Mouse (Mus musculus) stomach, embryonic 15.5 days (tissue): ENCODE data around the gene Dis3l. TPM values are rescaled to one million over a fixed set of nuclear protein-coding genes. Genes with fewer than 3 reads are reported as not detected.

Experiments used
- ATAC-seq: fragments of 200-750 bp; cut with Nextera tagmentation; 2 replicates; pipeline ENCODE4 v1.8.0; 2017; ENCODE audit warnings: low read depth, moderate number of reproducible peaks, moderate TSS enrichment; ENCODE audit not compliant: insufficient read depth, low FRiP score
- H3K27ac ChIP-seq: fragments of 300-500 bp; sonication (generic); 2 replicates; pipeline ENCODE4 v1.5.1; 2015; ENCODE audit warnings: mild to moderate bottlenecking, inconsistent platforms
- H3K27me3 ChIP-seq: fragments of 300-500 bp; sonication (generic); replicated peaks from 2 replicates; pipeline ENCODE4 v1.6.1; 2015; ENCODE audit warnings: inconsistent platforms
- H3K36me3 ChIP-seq: fragments of 300-500 bp; sonication (generic); 2 replicates; pipeline ENCODE4 v1.6.1; 2015; ENCODE audit warnings: inconsistent platforms
- H3K4me1 ChIP-seq: fragments of 300-500 bp; sonication (generic); 2 replicates; pipeline ENCODE4 v1.6.1; 2015; ENCODE audit warnings: inconsistent platforms
- H3K4me2 ChIP-seq: fragments of 300-500 bp; sonication (generic); 2 replicates; pipeline ENCODE4 v1.6.1; 2015; ENCODE audit warnings: mild to moderate bottlenecking, inconsistent platforms
- H3K4me3 ChIP-seq: fragments of 300-500 bp; sonication (generic); replicated peaks from 2 replicates; pipeline ENCODE4 v1.5.1; 2015; ENCODE audit warnings: inconsistent platforms
- H3K9ac ChIP-seq: fragments of 300-500 bp; sonication (generic); 2 replicates; pipeline ENCODE4 v1.6.1; 2015; ENCODE audit warnings: inconsistent platforms
- H3K9me3 ChIP-seq: fragments of 300-500 bp; sonication (generic); 2 replicates; pipeline ENCODE4 v1.6.1; 2016; ENCODE audit warnings: inconsistent platforms
- WGBS: fragments of 180-500 bp; shearing (Covaris S2); methylation state at CpG from one replicate; pipeline ENCODE4 v1.1.7; 2015; 5-methylcytosine and 5-hydroxymethylcytosine counted together
- polyA plus RNA-seq: library from polyadenylated mRNA; unstranded; fragments of >200 nt; fragmentation: Nextera tagmentation; extraction: Ambion mirVana; gene quantifications from 2 replicates; pipeline ENCODE4 v1.2.1, GENCODE M21; 2015

Gene Dis3l
- 17.9 and 20.4 TPM in 2 replicates for polyA plus RNA-seq

DNA sequence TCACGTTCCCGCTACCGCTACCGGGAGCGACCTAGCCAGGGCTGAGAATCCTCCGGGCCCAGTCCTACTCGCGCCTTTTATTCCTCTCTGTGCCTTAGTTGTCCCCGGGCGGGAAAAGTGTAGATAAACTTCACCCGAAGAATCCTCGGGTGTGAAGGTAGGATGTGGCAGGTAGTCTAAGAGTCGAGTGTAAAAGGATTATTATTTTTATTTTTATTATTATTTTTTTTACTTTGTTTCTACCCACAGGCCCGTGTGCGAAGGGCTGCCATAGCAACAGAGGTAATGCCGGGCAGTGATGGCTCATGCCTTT, at the start of gene Dis3l:
TSS of gene Dis3l (minus strand) at position 35 of the 313 bp plus-strand sequence.
- no peak for ATAC-seq
- Histone ChIP-seq H3K4me1 (peaks cover 8% of the 10 kb centered on the region; the same call in 1 of the 2 replicates), H3K4me3 (peak within 1 kb of the TSS; percentile 53), H3K9me3 (no peaks in the 10 kb centered on the region), H3K9ac (peak within 1 kb of the TSS; percentile 88), H3K36me3 (no peaks in the 10 kb centered on the region), H3K4me2 (peak within 1 kb of the TSS; percentile 83), H3K27ac (peak within 1 kb of the TSS; percentile 98), H3K27me3 (no peaks in the 10 kb centered on the region)
- 7% methylated on average over 16 of the region's 16 CpGs for WGBS

DNA sequence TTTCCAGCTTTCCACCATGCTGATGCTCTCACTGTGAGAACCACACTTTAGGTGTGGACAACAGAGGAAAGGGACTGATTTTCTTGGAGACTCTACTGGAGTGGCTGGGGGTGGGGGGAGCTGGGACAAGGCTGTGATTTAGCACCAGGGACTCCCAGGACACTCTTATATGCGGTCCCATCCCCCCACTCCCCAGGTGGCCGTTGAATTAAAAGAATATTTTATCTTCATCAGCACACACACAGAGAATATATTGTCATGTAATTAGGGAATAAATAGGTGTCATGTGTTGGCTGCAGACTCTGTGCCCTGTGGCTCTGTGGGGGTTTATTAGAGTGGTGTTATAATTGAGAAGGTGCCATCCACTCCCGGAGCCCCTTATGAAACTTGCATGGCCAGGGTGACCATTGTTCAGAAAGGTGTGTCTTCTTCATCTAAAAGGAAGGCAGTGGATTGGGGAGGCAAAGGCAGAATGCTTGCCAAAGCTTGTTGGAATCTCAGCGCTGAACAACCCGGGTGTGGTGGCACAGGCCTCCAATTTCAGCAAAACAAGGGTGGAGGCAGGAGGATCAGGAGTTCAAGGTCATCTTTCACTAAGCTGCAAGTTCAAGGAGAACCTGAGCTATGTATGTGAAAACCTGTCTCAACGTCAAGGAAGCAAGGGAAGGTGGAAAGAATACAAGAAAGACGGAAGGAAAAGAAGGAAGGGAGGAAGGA, 48.6 kb upstream of the Dis3l start:
- Histone ChIP-seq H3K4me1 (peaks cover 9% of the 10 kb centered on the region), H3K27me3 (peaks cover 36% of the 10 kb centered on the region), H3K9me3 (no peaks in the 10 kb centered on the region), H3K4me2 (no peak overlapping the region), H3K36me3 (no peaks in the 10 kb centered on the region), H3K9ac (no peak overlapping the region), H3K27ac (no peak overlapping the region), H3K4me3 (no peak overlapping the region)
- WGBS = 52% methylated on average over 7 of the region's 7 CpGs
- no peak for ATAC-seq

DNA sequence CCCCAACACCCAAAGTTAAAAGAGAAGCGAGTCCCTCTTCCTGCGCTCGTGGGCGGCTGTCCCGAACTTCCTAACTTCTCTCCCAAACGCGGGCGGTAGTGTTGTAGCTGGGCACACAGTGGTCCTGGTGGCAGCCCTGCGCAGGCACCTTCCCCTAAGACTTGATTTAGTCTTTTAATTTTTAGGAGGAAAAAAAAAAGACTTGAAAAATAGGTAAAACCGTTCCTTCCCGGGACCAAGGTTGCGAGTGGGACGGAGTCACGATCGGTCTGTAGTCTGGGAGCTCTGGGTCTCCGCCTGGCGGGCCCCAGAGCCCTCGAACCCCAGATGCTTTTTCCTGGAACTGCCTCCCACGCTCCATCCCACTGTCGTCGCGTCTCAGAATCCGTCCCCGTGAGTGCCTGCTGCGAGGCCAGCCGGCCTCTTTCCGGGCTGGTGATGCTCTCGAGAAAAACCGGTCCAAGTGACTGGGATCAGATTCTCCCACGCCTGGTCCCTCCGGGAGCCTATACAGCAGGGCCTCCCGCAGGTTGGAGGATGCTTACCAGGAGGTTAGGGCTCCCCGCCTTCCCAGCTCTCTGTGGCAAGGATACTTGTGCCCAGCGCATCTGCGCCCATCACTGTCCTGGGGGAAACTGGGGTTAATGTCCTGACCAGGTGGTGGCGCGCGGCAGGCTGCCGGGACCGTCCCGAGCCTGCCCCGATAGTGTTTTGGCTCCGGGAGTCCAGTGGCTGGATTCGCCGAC, 45.6 kb upstream of the Dis3l start:
- H3K27me3 ChIP-seq = peaks cover 43% of the 10 kb centered on the region
- H3K4me3 ChIP-seq = peak overlapping the region; percentile 50
- peak overlapping the region; percentile 100 for H3K4me2 ChIP-seq
- WGBS = 2% methylated on average over 45 of the region's 45 CpGs
- H3K9me3 ChIP-seq = no peaks in the 10 kb centered on the region
- no peak overlapping the region for H3K27ac ChIP-seq
- H3K9ac ChIP-seq = 0 out of 2 replicates have a peak overlapping the region, but pooled peaks have one; percentile 0
- peaks cover 15% of the 10 kb centered on the region for H3K4me1 ChIP-seq
- H3K36me3 ChIP-seq = no peaks in the 10 kb centered on the region
- ATAC-seq = no peak

DNA sequence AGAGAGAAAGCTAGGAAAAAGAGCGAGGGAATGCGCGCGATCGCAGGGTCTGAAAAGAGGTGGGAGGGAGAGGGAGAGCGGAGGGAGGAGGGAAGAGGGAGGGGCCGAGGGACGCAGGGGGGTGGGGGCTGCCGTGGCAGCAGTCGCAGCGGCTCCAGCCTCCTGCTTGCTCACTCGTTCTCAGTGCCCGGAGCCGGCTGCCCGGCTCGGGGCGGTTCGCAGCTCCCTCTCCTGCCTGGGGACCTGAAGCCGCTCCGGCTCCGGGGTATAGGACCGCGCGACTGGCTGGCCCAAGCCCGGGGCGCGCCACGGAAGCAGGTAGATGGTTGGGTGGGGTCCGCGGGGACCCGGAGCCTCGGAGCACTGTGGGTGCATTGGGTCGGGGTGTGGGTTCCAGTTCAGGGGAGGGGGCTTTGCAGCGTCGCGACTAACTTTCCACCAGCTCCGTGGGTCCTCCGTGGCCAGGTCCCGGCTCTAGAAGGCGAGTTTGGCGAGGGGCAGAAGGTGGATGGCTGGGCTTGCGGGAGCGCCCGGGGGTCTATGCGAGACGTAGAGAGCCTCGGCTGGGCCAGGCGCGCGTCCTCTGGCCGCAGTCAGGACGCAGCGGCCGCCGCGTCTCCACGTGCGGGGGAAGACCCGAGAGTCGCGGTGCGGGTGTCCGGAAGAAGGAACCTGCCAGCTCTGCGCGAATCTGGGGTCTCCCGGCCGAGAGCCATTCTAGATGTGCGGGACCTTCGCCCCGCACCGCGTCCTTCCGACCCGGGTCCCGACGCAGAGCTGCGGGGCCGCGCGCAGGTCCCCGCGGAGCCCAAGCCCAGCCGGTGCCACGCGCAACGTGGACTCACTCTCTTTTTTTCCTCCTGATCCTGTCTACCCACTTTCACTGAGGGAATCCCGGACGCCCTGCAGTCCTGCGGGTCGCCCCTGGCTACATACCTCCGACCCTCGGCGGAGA, 44.7 kb upstream of the Dis3l start, which contains the start of gene Megf11:
TSS of gene Megf11 (plus strand) at position 116 of the 955 bp plus-strand sequence.
- peaks cover 43% of the 10 kb centered on the region for H3K27me3 ChIP-seq
- no peak within 1 kb of the TSS for H3K27ac ChIP-seq
- H3K9me3 ChIP-seq = no peaks in the 10 kb centered on the region
- H3K36me3 ChIP-seq = no peaks in the 10 kb centered on the region
- under 1% methylated on average over 87 of the region's 93 CpGs for WGBS
- peak within 1 kb of the TSS; percentile 50 for H3K4me3 ChIP-seq
- H3K4me2 ChIP-seq = peak within 1 kb of the TSS; percentile 100
- peak within 1 kb of the TSS; percentile 0; the same call in 1 of the 2 replicates for H3K9ac ChIP-seq
- peaks cover 15% of the 10 kb centered on the region for H3K4me1 ChIP-seq
- peak; percentile 77 for ATAC-seq

DNA sequence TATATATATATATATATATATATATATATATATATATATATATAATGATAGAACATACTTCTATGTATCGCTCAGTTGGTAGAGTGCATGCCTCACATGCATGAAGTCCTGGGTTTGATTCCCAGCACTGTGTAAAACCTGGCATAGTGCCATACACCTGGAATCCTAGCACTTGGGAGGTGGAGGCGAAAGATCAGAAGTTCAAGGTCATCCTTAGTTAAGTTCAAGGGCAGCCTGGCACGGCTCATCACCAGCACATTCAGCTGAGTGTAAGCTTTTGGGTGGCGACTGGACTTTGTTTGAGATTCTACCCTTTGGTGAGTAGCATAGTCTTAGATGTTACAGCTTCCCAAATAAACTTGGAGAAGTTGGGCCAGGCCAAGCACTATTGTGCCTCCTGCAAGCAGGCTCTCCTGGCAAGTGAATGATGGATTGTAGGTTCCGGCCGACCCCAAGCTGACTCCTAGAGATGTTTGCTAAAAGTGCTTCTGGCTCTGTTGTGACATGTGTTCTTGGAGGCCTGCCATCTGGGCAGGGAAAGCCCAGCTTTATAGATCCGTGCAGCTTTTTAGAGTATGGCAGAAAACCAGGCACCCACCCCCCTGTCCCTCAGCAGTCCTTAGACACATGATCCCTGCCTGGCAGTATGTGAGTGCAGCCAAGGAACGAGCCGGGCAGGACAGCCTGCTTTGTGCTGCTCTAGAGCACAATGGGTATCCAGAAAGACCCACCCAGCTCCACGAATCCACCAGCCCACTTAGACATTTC, 42.1 kb upstream of the Dis3l start:
- 37% methylated on average over 10 of the region's 10 CpGs for WGBS
- H3K9me3 ChIP-seq = no peaks in the 10 kb centered on the region
- ATAC-seq = peak; percentile 48; the same call in 1 of the 2 replicates
- no peaks in the 10 kb centered on the region for H3K36me3 ChIP-seq
- peaks cover 42% of the 10 kb centered on the region for H3K27me3 ChIP-seq
- H3K4me3 ChIP-seq = no peak overlapping the region
- H3K4me2 ChIP-seq = no peak overlapping the region
- no peak overlapping the region for H3K27ac ChIP-seq
- no peak overlapping the region for H3K9ac ChIP-seq
- peaks cover 15% of the 10 kb centered on the region for H3K4me1 ChIP-seq

DNA sequence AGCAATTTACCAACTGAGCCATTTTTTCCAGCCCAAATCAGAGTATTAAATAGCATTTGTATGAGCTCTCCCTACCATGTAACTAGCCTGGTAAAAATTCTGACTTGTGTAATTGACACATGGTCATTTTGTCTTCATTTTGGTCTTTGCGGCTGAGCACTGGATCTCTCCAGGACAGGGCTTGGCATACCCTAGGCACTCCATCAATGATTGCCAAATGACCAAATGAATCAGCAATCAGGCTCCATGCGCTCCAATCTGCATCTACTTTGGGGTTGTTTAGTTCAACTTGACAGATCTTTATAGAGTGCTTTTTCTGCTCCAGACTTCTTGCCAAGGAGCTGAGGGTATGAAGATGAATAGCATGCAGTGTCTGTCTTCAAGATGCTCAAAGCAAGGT, 35.3 kb upstream of the Dis3l start:
- 69% methylated on average over 2 of the region's 2 CpGs for WGBS
- no peak for ATAC-seq
- no peaks in the 10 kb centered on the region for H3K4me1 ChIP-seq
- no peak overlapping the region for H3K9ac ChIP-seq
- H3K4me3 ChIP-seq = no peak overlapping the region
- no peak overlapping the region for H3K4me2 ChIP-seq
- no peaks in the 10 kb centered on the region for H3K9me3 ChIP-seq
- no peaks in the 10 kb centered on the region for H3K27me3 ChIP-seq
- H3K36me3 ChIP-seq = no peaks in the 10 kb centered on the region
- no peak overlapping the region for H3K27ac ChIP-seq

DNA sequence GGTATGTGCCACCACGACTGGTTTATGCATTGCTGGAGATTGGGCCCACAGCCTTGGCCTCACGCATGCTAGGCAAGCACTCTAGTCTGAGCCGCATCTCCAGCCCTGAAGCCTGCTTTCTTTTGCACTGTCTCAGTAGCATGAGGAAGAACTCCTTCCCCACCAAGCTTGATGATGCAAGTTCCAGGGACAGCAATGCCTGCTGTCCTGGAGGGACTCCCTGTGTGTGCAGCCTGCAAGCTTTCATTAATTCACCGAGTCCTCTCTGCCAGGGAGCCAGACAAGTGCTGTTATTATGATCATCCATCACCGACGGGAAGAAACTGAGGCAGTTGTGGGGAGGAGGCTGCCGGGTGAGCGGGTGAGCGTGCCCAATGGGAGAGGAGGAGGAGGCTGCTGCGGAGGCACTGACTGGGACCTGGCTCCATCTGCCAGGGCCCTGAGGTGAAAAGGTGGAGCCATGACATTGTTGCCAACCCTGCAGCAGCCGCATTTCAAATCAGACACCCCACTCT, 30.3 kb upstream of the Dis3l start:
- Histone ChIP-seq H3K4me2 (no peak overlapping the region), H3K36me3 (no peaks in the 10 kb centered on the region), H3K4me1 (no peaks in the 10 kb centered on the region), H3K9me3 (no peaks in the 10 kb centered on the region), H3K4me3 (no peak overlapping the region), H3K27me3 (no peaks in the 10 kb centered on the region), H3K27ac (no peak overlapping the region), H3K9ac (no peak overlapping the region)
- 39% methylated on average over 11 of the region's 11 CpGs for WGBS
- ATAC-seq = no peak

DNA sequence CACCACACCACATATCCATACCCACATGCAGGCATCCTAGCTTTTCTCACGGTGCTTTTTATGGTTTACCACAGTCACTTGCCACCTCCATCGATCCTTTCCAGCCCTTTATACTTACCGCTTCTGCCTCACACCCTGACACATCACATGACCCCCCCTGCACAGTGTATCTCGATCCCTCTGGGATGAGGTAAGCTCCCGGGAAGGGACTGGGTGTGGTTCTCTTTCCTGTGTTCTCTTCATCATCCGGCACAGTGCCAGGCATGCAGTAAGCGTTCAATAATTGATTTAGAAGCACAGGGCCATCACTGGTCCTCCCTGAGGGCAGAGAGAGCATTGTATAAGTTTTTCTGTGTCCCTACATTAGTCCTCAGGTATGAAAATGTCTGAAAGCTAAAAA, 28.8 kb upstream of the Dis3l start:
- H3K27me3 ChIP-seq = no peaks in the 10 kb centered on the region
- WGBS = 49% methylated on average over 7 of the region's 7 CpGs
- ATAC-seq = no peak
- H3K4me1 ChIP-seq = no peaks in the 10 kb centered on the region
- no peak overlapping the region for H3K4me3 ChIP-seq
- H3K27ac ChIP-seq = no peak overlapping the region
- no peak overlapping the region for H3K4me2 ChIP-seq
- no peaks in the 10 kb centered on the region for H3K9me3 ChIP-seq
- no peak overlapping the region for H3K9ac ChIP-seq
- H3K36me3 ChIP-seq = no peaks in the 10 kb centered on the region

DNA sequence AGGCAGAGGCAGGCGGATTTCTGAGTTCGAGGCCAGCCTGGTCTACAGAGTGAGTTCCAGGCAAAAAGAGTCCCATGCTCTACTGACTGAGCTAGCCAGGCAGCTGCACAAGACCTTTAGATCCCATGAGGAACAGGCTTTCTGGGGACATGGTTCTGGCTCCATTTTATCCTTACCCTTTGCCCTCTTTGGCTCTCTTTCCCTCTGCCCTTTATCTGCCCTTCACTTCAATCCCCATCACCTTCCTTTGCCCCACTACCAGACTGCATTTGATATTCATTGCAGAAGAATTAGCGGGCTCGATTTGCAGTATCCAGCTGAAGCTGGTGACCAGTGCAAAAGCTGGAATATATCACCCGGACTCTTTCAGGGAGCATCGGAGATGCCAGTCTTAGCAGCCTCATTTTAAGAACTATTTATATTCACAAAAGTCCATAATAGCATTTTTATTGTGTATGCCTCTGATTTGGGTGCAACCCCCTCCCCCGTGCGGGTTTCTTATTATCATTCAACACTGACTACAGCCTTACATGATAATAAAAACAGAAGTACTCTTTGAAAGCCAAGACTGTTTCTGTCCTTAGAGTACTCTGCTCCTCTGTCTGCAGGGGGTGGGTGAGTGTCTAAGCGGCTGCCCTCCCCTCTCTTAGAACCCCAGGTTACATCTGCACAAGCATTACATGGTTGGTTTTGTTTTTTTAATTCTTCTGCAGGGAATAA, 20.3 kb upstream of the Dis3l start:
- Histone ChIP-seq H3K9ac (no peak overlapping the region), H3K27me3 (no peaks in the 10 kb centered on the region), H3K4me1 (no peaks in the 10 kb centered on the region), H3K36me3 (no peaks in the 10 kb centered on the region), H3K4me3 (no peak overlapping the region), H3K4me2 (no peak overlapping the region), H3K9me3 (no peaks in the 10 kb centered on the region), H3K27ac (no peak overlapping the region)
- ATAC-seq = no peak
- 86% methylated on average over 9 of the region's 9 CpGs for WGBS

DNA sequence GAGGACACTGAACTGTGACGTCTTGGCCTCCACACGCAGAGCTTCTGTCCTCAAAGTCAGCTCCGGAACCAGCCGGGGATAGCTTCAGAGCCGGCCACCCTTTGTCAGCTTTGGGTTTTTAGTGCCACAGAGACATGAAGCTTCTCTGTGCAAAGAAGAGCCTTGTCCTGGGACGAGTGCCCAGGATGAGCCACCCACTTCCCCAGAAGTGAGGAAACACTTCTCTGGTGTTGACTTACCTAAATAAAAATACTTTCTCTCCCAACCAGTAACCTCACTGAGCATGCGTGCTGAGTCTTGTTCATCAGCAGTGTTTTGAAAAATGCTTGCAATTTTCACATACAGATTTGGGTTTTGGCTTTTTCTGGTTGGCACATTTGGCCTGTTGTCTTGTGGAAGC, 14.5 kb upstream of the Dis3l start:
- WGBS = 87% methylated on average over 7 of the region's 7 CpGs
- H3K4me1 ChIP-seq = no peaks in the 10 kb centered on the region
- H3K4me2 ChIP-seq = no peak overlapping the region
- H3K27me3 ChIP-seq = no peaks in the 10 kb centered on the region
- no peak overlapping the region for H3K4me3 ChIP-seq
- no peaks in the 10 kb centered on the region for H3K9me3 ChIP-seq
- H3K27ac ChIP-seq = no peak overlapping the region
- no peaks in the 10 kb centered on the region for H3K36me3 ChIP-seq
- no peak overlapping the region for H3K9ac ChIP-seq
- no peak for ATAC-seq
